Mouse (Mus musculus) left cerebral cortex, adult 18-20 months (tissue): ENCODE data around the gene Fam83b. TPM values are rescaled to one million over a fixed set of nuclear protein-coding genes. Genes with fewer than 3 reads are reported as not detected.

ENCODE experiments used
- DNase-seq, 2 experiments: peaks; one replicate each; pipeline ENCODE4 v3.0.0; 2021 to 2022; ENCODE audit warnings: low spot score in 2 of 2, mixed read lengths in 1 of 2
- total RNA-seq, 2 experiments: library from RNA; stranded (reverse); gene quantifications; 2 replicates each; pipeline ENCODE4 v1.2.3; 2021

Fam83b gene
- total RNA-seq, 2 experiments from 2014 or later, result 0.14 to 0.30 TPM

DNA sequence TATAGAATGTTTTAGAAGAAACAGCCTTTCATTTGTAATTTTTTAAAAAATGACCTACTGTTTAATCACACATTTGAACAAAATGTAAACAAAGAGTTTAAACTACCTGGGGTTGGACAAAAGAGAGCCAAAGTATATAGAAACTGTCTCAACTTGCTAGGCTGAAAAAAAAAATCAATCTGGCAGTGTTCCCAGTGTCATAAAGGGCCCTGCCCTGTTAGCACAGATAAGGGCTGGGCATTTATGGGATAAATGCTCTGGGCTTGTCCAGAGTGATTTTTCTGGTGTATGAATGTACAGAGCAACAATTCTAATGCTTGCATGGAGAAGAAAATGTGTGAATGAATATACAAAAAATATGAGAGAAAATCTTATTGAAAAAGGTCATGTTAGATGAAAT is 43.8 kb downstream of the Fam83b start:
- DNase-seq, result no peak

- no peak for DNase-seq
Measured at GRCm38 (mm10) chr9:76521640-76522039, 45.3 kb downstream of the Fam83b start.

DNA sequence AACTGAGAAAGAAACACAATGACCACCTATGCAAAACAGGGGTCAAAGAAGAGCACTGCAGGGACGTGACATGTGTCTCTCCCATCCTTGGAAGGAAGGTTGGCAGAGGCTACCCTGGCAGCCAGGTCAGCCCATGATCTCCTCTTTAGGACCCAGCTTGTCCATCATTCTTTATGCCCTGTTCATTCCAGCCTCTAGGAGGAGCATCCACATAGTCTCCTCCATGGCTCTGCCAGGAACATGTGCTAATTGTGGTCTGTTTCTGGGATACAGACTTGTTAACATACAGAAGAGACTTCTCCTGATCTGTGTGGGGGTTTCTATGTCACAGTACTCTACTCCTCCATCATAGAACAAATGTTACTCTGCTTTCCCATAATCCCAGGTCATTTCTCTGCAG is 48.3 kb downstream of the Fam83b start:
- DNase-seq, result no peak

DNA sequence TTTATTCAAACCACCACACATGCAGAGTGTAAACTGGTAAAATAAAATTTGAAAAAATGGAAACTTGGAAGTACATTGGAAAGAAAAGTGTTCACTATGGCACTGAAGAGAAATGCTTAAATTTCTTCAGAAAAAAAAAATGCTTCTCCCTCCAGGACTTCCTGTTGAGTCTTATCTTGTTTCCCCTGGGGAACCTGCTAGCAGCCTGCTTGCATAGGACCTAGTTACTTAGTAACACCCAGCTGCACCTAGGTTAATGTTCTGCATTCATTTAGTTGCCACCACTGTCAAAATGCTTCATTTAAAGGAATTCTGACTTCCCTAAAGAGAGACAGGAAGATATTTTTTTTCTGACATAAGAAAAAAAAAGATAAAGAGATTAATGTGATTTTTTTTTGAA is 61.3 kb downstream of the Fam83b start:
- no peak for DNase-seq

DNA sequence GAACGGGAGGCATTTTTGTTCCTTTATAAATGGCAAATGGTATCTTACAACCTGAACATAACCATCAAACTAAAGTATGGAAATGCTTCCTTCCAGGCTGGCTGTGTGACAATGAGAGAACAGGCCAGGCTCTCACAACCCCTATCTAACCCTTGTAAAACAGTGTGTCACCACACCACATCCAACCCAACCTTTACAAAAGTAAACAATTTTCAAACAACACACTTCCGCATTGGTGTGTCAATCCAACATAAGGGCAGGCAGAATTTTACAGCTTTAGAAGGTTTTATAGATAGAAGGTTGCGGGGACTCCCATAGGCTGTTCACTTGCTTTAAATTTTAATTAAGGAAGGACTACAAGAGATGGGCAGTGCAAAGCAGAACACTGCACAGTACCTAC is 77.2 kb downstream of the Fam83b start:
- no peak for DNase-seq

DNA sequence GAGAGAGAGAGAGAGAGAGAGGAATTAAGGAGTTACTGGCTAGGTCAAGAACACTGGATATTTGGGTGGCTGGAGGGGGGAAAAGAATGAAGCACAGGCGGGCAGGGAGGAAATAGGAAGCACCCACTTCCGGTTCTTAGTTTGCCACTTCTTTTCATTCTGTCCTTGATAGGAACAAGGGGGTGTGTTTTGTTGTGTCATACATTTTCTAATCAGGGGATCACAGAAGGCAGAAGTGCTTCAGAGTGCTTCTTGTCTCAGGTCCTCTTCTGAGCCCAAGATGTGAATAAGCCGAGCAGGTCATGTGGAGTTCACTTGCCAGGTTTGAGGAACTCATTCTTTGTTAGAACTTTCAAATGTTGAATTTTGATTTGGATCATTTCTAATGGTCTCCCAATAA is 86.8 kb downstream of the Fam83b start:
- no peak for DNase-seq

DNA sequence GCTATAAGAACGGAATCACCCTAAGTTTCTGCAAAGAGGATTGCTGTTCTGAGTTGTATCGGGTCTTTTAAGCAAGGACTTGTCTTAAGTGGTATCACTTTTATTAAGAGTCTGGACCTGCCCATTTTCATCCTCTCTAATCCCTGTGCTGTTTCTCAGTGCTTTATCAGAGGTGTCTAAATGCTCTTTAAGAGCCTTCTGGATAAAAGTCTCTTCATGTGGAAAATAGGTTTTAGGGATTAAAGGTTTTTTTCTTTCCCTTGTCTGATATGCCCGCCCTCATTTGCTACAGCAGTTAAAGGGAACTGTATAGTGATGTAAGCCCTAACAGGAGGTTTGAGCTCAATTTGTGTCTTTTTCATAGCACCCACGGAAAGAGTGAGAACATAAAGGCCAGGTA is 97.4 kb downstream of the Fam83b start:
- no peak for DNase-seq

DNA sequence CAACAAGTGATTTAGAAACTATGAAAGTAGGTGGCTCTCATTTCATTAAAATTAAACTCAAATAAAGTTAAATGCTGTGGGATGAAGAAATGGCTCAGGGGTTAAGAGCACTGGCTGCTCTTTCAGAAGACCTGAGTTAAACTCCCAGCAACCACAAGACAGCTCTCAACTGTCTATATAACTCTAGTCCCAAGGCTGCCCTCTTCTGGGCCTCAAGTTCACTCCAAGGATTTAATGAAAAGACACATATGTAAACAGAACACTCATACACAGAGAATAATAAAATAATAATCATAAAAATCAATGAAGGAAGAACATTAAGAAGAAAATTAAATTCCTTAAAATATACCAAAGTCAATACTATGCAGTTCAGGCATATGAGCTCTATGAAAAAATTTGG is 105.4 kb downstream of the Fam83b start:
- no peak for DNase-seq

DNA sequence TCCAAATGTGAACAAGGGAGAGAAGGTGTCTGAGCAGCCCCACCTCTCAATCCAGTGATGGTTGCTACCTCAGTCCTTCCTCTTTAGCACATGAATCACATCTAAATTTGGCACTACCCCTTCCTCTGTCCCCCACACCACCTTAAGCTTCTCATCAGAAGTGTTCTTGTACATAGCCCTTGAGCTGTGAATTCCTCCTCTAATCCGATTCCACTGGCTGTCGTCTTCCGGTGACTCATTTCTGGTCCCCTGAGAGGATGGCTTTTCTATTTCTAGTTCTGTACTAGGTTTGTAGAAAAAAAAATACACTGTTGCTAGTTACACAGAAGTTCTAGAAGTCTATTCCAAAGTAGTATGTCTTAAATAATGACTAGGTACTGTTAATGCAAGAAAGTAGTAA is 111.2 kb downstream of the Fam83b start:
- DNase-seq, result peak; percentile 1

Other genes starting within 250 kb of the Fam83b start
- gene Hcrtr2, start 243.3 kb downstream of the Fam83b start, total RNA-seq, result 1 to 10 TPM; 2.0 to 2.6 TPM